Mouse (Mus musculus) heart, embryonic 16.5 days (tissue): ENCODE results near the gene Arid5b. TPM values are rescaled to one million over a fixed set of nuclear protein-coding genes. Genes with fewer than 3 reads are reported as not detected.

Experiments used
- ATAC-seq: fragments of 200-750 bp; cut with Nextera tagmentation; replicated peaks from 2 replicates; pipeline ENCODE4 v1.8.0; 2017; ENCODE audit warnings: moderate number of reproducible peaks; ENCODE audit not compliant: insufficient read depth, low FRiP score; ENCODE audit errors: extremely low read depth
- H3K27ac ChIP-seq: fragments of 300-500 bp; sonication (generic); 2 replicates; pipeline ENCODE4 v1.5.1; 2014; ENCODE audit warnings: mild to moderate bottlenecking, low read length, control low read depth, moderate library complexity
- H3K27me3 ChIP-seq: fragments of 300-500 bp; sonication (generic); 2 replicates; pipeline ENCODE4 v1.6.1; 2014; ENCODE audit warnings: low read length, mixed read lengths; ENCODE audit not compliant: control insufficient read depth, insufficient read depth
- H3K36me3 ChIP-seq: fragments of 300-500 bp; sonication (generic); 2 replicates; pipeline ENCODE4 v1.6.1; 2014; ENCODE audit not compliant: control insufficient read depth, insufficient read depth
- H3K4me1 ChIP-seq: fragments of 300-500 bp; sonication (generic); 2 replicates; pipeline ENCODE4 v1.6.1; 2014; ENCODE audit warnings: low read length, mixed read lengths; ENCODE audit not compliant: control insufficient read depth, insufficient read depth
- H3K4me2 ChIP-seq: fragments of 300-500 bp; sonication (generic); 2 replicates; pipeline ENCODE4 v1.6.1; 2014; ENCODE audit warnings: low read depth, mild to moderate bottlenecking, control low read depth, low read length
- H3K4me3 ChIP-seq: fragments of 300-500 bp; sonication (generic); 2 replicates; pipeline ENCODE4 v1.5.1; 2014; ENCODE audit warnings: mild to moderate bottlenecking, control low read depth, low read length
- H3K9ac ChIP-seq: fragments of 300-500 bp; sonication (generic); 2 replicates; pipeline ENCODE4 v1.6.1; 2014; ENCODE audit warnings: low read length, control low read depth
- H3K9me3 ChIP-seq: fragments of 300-500 bp; sonication (generic); replicated peaks from 2 replicates; pipeline ENCODE4 v1.6.1; 2016; ENCODE audit warnings: low read length; ENCODE audit not compliant: control insufficient read depth
- WGBS: fragments of 180-500 bp; shearing (Covaris S2); extraction: QIAGEN DNeasy Blood & Tissue Kit; methylation state at CpG from one replicate; pipeline ENCODE4 v1.1.7; 2014; 5-methylcytosine and 5-hydroxymethylcytosine counted together
- polyA plus RNA-seq: library from polyadenylated mRNA; unstranded; fragments of >200 nt; fragmentation: Nextera tagmentation; extraction: Ambion mirVana; gene quantifications from 2 replicates; pipeline ENCODE4 v1.2.1, GENCODE M21; 2015

Gene Arid5b
- polyA plus RNA-seq, 1 experiment from 2014 or later, result 19.6 TPM

DNA sequence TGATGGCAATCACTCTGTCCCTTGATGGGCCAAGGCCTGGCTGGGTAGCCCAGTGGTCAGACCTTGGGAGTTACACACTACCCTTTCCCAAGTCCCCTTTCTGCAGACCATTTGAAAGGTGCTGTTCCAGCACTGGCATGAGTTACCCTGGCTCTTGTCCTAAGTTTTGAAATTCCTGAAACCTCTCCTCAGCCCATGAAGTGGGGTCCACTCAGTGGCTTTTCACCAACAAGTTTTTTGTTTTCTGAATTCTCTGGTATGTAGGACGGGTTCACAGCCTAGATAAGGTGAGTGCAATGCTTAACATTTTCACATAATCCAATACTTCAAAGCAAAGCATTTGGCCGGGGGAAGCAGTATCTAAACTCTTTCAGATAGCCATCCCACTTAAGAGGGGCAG, 183.4 kb downstream of the Arid5b start:
- H3K4me2 ChIP-seq, result no peak overlapping the region
- no peak overlapping the region for H3K9ac ChIP-seq
- 29% methylated on average over 2 of the region's 2 CpGs for WGBS
- ATAC-seq, result no peak
- peaks cover 46% of the 10 kb centered on the region for H3K36me3 ChIP-seq
- H3K27ac ChIP-seq, result peak overlapping the region; percentile 48; the same call in 1 of the 2 replicates
- H3K4me1 ChIP-seq, result peaks cover 21% of the 10 kb centered on the region
- H3K4me3 ChIP-seq, result no peak overlapping the region
- no peaks in the 10 kb centered on the region for H3K27me3 ChIP-seq
- H3K9me3 ChIP-seq, result no peaks in the 10 kb centered on the region

DNA sequence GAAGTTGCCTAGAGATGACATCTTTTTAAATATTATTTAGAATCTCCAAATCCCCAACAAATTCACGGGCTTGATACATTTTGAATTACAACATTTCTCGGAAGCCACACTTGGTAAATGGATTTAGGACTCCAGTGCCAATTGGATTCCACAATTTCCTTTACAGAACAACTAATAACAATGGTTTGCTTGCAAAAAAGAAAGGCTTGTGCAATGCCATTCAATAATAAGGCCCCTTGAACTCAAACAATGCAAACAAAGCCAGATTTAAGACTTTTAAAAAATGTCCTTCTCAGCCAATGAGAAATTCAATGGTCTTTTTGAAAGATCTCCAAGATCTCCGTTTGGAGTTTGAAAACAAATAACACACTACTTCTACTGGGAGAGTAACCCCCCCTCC, 185.0 kb downstream of the Arid5b start:
- no peaks in the 10 kb centered on the region for H3K9me3 ChIP-seq
- no peak overlapping the region for H3K4me3 ChIP-seq
- H3K9ac ChIP-seq, result no peak overlapping the region
- no peaks in the 10 kb centered on the region for H3K27me3 ChIP-seq
- 80% methylated on average over 3 of the region's 3 CpGs for WGBS
- H3K4me1 ChIP-seq, result peaks cover 29% of the 10 kb centered on the region
- no peak overlapping the region for H3K4me2 ChIP-seq
- no peak overlapping the region for H3K27ac ChIP-seq
- ATAC-seq, result no peak
- peaks cover 43% of the 10 kb centered on the region for H3K36me3 ChIP-seq

DNA sequence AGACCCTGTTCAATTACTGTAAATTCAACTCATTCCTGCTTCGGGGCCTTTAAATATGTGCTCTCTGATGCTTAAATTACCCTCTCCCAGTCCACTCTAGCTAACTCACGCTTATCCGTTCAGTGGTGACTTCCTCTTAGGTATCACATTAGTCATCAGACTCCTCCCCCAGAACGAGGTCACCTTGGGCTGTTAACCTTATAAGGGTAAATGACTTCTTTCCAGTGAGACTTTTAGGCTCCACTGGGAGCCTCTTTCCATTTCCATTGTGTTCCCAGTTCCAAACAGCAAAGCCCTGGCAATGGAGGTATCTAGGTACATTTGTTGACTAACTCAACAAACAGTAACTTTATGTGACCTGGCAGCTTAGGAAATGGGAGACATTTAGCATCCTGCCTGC, 186.7 kb downstream of the Arid5b start:
- WGBS, result 68% methylated on average over 4 of the region's 4 CpGs
- Histone ChIP-seq H3K9me3 (no peaks in the 10 kb centered on the region), H3K27ac (peak overlapping the region; percentile 73; the same call in 1 of the 2 replicates), H3K4me2 (no peak overlapping the region), H3K27me3 (no peaks in the 10 kb centered on the region), H3K36me3 (peaks cover 27% of the 10 kb centered on the region), H3K4me3 (no peak overlapping the region), H3K4me1 (peaks cover 29% of the 10 kb centered on the region), H3K9ac (no peak overlapping the region)
- ATAC-seq, result no peak

DNA sequence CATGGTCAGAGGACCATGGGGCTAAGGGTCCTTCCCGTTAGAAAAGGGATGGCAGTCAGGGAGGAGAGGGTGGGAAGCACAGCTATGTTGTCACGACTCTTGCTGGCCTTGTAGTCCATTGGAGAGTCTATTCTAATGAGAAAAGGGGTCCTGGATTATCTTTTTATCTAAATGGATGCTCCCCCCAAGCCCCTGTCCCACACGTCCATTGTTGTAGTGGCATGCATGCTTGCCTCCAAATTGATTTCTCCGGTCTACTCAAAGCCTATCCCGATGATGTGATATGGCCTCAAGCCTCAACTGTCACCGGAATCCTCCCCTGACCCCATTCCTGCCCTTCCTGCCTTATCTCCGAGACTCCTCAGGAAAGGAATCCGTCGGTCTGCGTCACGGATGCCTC, 187.5 kb downstream of the Arid5b start:
- H3K27ac ChIP-seq, result peak overlapping the region; percentile 73
- no peaks in the 10 kb centered on the region for H3K9me3 ChIP-seq
- H3K4me2 ChIP-seq, result 0 out of 2 replicates have a peak overlapping the region, but pooled peaks have one; percentile 7
- H3K4me3 ChIP-seq, result no peak overlapping the region
- H3K9ac ChIP-seq, result no peak overlapping the region
- WGBS, result 36% methylated on average over 11 of the region's 11 CpGs
- peaks cover 29% of the 10 kb centered on the region for H3K4me1 ChIP-seq
- H3K36me3 ChIP-seq, result peaks cover 19% of the 10 kb centered on the region
- no peak for ATAC-seq
- H3K27me3 ChIP-seq, result no peaks in the 10 kb centered on the region

DNA sequence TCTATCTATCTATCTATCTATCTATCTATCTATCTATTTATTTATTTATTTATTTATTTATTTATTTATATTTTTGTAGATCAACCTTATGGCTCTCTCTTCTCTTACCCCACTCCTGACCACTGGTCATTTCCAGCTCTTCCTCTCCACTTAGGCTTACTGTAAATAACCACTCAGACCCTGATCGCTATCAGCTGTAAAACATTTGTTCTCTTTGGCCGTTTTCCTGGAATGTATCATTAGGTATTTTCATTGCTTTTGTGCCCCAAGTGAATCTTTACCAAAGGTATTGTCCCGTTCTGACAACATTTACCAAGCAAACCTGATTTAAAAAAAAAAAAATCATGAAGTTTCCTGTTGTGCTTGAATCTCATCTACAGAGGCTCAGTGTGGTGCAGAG, 188.0 kb downstream of the Arid5b start:
- Histone ChIP-seq H3K36me3 (peaks cover 15% of the 10 kb centered on the region), H3K27me3 (no peaks in the 10 kb centered on the region), H3K9ac (no peak overlapping the region), H3K27ac (peak overlapping the region; percentile 73), H3K4me3 (no peak overlapping the region), H3K4me2 (0 out of 2 replicates have a peak overlapping the region, but pooled peaks have one; percentile 7), H3K4me1 (peaks cover 29% of the 10 kb centered on the region), H3K9me3 (no peaks in the 10 kb centered on the region)
- ATAC-seq, result peak; percentile 20; the same call in 1 of the 2 replicates
- 44% methylated on average over 3 of the region's 3 CpGs for WGBS

DNA sequence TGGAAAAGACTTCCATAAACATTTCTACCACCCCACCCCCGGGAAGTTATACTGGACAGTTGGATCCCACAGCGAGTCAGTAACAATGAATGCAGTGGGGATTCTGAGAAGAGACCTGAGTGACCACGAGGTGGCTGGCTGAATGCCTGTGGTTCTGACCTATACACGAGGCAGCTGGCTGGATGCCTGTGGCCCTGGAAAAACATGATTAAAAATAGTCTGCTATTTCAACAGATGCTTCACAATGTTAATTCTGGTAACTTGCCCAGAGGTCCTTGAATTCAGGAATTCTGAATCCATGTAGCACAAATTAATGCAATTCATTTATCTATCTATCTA, 188.4 kb downstream of the Arid5b start:
- peak; percentile 91 for ATAC-seq
- WGBS, result 14% methylated on average over 4 of the region's 4 CpGs
- Histone ChIP-seq H3K4me3 (no peak overlapping the region), H3K9me3 (no peaks in the 10 kb centered on the region), H3K4me1 (peaks cover 26% of the 10 kb centered on the region), H3K9ac (peak overlapping the region; percentile 39; the same call in 1 of the 2 replicates), H3K27ac (peak overlapping the region; percentile 90), H3K27me3 (no peaks in the 10 kb centered on the region), H3K36me3 (peaks cover 14% of the 10 kb centered on the region), H3K4me2 (peak overlapping the region; percentile 49)

DNA sequence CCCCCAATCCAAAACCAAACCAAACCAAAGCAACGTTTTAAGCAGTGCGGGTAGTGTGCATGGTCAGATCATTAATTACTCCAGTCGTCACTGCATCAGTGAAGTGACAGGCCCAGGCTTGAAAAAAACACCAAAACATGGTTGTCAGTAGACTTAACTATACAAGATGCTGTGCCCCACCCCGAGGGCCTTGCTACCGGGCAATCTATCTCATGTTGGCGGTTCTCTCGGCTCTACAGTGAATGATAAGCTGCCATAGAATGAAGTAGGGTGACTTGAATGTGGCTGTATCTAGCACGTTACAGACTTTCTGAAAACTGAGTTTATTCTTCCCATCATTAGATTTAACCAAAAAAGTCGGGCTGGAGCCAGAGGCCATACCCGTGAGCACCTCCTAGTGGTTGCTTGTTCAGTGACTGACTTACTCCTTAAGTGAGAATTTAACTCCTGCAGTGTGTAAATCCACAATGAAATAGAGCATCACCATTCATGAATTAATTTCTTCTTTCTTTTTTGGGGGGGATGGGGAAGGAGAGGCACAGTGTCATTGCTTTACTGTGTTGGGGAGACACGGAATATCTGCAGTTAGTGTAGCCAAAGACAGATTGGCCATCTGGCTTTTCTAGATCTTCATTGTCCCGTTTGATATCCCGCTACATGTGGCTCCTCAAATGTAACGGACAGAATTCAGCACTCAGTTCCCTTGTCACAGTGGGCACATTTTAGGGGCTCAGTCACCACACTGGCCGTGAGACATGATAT, 188.9 kb downstream of the Arid5b start:
- Histone ChIP-seq H3K36me3 (peaks cover 9% of the 10 kb centered on the region; the same call in 1 of the 2 replicates), H3K27me3 (no peaks in the 10 kb centered on the region), H3K9ac (peak overlapping the region; percentile 39; the same call in 1 of the 2 replicates), H3K9me3 (no peaks in the 10 kb centered on the region), H3K27ac (peak overlapping the region; percentile 90), H3K4me3 (no peak overlapping the region), H3K4me1 (peaks cover 22% of the 10 kb centered on the region), H3K4me2 (peak overlapping the region; percentile 49)
- peak; percentile 32; the same call in 1 of the 2 replicates for ATAC-seq
- WGBS, result 49% methylated on average over 15 of the region's 15 CpGs

DNA sequence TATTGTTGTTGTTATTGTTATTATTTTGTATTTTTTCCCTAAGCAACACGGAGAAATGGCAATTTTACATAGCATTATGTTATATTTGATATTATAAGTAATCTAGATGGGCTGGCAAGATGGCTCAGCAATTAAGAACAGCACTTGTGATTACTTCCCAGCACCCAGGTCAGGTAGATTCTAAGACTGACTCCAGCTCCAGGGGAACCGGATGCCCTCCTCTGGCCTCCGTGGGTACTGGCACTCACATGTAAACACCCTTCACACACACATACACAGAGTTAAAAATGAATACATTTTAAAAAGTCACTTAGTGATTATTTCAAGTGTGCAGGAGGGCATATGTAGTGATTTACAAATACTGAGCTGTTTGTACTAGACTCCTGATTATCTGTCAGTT, 190.8 kb downstream of the Arid5b start:
- ATAC-seq, result no peak
- Histone ChIP-seq H3K4me3 (no peak overlapping the region), H3K27ac (no peak overlapping the region), H3K4me2 (no peak overlapping the region), H3K4me1 (peaks cover 22% of the 10 kb centered on the region), H3K27me3 (no peaks in the 10 kb centered on the region), H3K9me3 (no peaks in the 10 kb centered on the region), H3K9ac (no peak overlapping the region), H3K36me3 (peaks cover under 1% of the 10 kb centered on the region; the same call in 1 of the 2 replicates)
- 82% methylated on average over 3 of the region's 3 CpGs for WGBS

DNA sequence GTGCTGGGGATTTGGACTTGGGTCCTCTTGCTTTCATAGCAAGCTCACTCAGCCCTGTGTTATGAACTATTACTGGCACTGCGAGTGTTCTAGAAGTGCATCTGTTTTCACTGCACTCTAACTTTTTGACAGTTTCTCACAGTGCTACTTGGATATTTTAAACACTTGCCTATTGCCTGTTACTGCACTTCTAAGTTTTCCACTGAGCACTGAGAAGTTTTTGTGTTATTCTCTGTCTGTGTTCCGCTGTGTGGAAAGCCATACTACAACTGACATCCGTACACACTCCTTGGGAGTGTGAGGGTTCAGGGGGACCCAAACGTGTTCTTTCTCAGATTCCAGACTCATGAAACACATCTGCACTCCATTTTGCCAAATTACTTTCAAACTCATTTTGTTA, 191.6 kb downstream of the Arid5b start:
- no peak overlapping the region for H3K4me3 ChIP-seq
- no peak overlapping the region for H3K9ac ChIP-seq
- H3K4me1 ChIP-seq, result peaks cover 24% of the 10 kb centered on the region
- no peak for ATAC-seq
- H3K4me2 ChIP-seq, result no peak overlapping the region
- H3K36me3 ChIP-seq, result no peaks in the 10 kb centered on the region
- H3K27ac ChIP-seq, result peak overlapping the region; percentile 23; the same call in 1 of the 2 replicates
- no peaks in the 10 kb centered on the region for H3K27me3 ChIP-seq
- no peaks in the 10 kb centered on the region for H3K9me3 ChIP-seq
- WGBS, result 79% methylated on average over 4 of the region's 4 CpGs
